Mouse (Mus musculus) neural tube, embryonic 15.5 days (tissue): Measurements from ENCODE around the gene Tmem136. TPM values are rescaled to one million over a fixed set of nuclear protein-coding genes. Genes with fewer than 3 reads are reported as not detected.
A peak's percentile ranks its signal among the peaks of the same experiment; 100 is the strongest.
"Not testable (repeated sequence)": the region's sequence is repeated elsewhere in the genome, so short reads cannot be mapped to it uniquely, and the experiment has no call there.

Source experiments
- ATAC-seq: fragments of 200-750 bp; cut with Nextera tagmentation; 2 replicates; pipeline ENCODE4 v1.8.0; 2017; ENCODE audit warnings: mild to moderate bottlenecking, moderate TSS enrichment, moderate library complexity; ENCODE audit not compliant: low FRiP score
- H3K27ac ChIP-seq: fragments of 300-500 bp; sonication (generic); replicated peaks from 2 replicates; pipeline ENCODE4 v1.5.1; 2015; ENCODE audit warnings: mild to moderate bottlenecking, inconsistent platforms
- H3K27me3 ChIP-seq: fragments of 300-500 bp; sonication (generic); replicated peaks from 2 replicates; pipeline ENCODE4 v1.6.1; 2015; ENCODE audit warnings: inconsistent platforms
- H3K36me3 ChIP-seq: fragments of 300-500 bp; sonication (generic); 2 replicates; pipeline ENCODE4 v1.6.1; 2015; ENCODE audit warnings: inconsistent platforms
- H3K4me1 ChIP-seq: fragments of 300-500 bp; sonication (generic); 2 replicates; pipeline ENCODE4 v1.6.1; 2015; ENCODE audit warnings: inconsistent platforms
- H3K4me2 ChIP-seq: fragments of 300-500 bp; sonication (generic); 2 replicates; pipeline ENCODE4 v1.6.1; 2015; ENCODE audit warnings: inconsistent platforms, mild to moderate bottlenecking, moderate library complexity
- H3K4me3 ChIP-seq: fragments of 300-500 bp; sonication (generic); replicated peaks from 2 replicates; pipeline ENCODE4 v1.5.1; 2015; ENCODE audit warnings: mild to moderate bottlenecking, inconsistent platforms
- H3K9ac ChIP-seq: fragments of 300-500 bp; sonication (generic); replicated peaks from 2 replicates; pipeline ENCODE4 v1.6.1; 2015; ENCODE audit warnings: mild to moderate bottlenecking, inconsistent platforms
- H3K9me3 ChIP-seq: fragments of 300-500 bp; sonication (generic); replicated peaks from 2 replicates; pipeline ENCODE4 v1.6.1; 2016; ENCODE audit warnings: inconsistent platforms
- WGBS: fragments of 180-500 bp; shearing (Covaris S2); methylation state at CpG from one replicate; pipeline ENCODE4 v1.1.7; 2015; ENCODE audit warnings: mixed read lengths; 5-methylcytosine and 5-hydroxymethylcytosine counted together
- polyA plus RNA-seq: library from polyadenylated mRNA; unstranded; fragments of >200 nt; fragmentation: Nextera tagmentation; extraction: Ambion mirVana; gene quantifications from 2 replicates; pipeline ENCODE4 v1.2.1, GENCODE M21; 2015

Gene Tmem136
- polyA plus RNA-seq, 1 experiment from 2014 or later: 11.0 TPM

DNA sequence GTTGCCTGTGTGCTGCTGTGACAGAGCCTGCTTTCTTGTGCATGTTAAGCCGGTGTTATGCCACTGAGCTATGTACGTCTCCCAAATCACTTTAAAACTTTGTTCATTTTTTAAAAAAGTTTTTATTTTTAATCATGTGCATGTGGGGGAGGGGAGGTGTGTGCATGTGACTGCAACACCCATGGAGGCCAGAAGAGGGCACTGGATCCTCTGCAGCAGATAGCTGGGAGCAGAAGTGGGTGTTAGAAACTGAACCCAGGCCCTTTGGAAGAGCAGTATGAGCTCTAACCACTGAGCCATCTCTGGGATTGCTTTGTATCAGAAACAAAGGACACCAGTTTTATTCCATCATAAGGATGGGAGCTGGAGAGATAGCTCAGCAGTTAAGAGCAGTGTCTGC lies 14.3 kb upstream of the Tmem136 start:
- Histone ChIP-seq H3K27me3 (no peaks in the 10 kb centered on the region), H3K27ac (no peak overlapping the region), H3K9ac (no peak overlapping the region), H3K36me3 (no peaks in the 10 kb centered on the region), H3K4me3 (no peak overlapping the region), H3K9me3 (no peaks in the 10 kb centered on the region), H3K4me2 (no peak overlapping the region), H3K4me1 (peaks cover 8% of the 10 kb centered on the region)
- WGBS: 92% methylated on average over 2 of the region's 2 CpGs
- ATAC-seq: no peak

DNA sequence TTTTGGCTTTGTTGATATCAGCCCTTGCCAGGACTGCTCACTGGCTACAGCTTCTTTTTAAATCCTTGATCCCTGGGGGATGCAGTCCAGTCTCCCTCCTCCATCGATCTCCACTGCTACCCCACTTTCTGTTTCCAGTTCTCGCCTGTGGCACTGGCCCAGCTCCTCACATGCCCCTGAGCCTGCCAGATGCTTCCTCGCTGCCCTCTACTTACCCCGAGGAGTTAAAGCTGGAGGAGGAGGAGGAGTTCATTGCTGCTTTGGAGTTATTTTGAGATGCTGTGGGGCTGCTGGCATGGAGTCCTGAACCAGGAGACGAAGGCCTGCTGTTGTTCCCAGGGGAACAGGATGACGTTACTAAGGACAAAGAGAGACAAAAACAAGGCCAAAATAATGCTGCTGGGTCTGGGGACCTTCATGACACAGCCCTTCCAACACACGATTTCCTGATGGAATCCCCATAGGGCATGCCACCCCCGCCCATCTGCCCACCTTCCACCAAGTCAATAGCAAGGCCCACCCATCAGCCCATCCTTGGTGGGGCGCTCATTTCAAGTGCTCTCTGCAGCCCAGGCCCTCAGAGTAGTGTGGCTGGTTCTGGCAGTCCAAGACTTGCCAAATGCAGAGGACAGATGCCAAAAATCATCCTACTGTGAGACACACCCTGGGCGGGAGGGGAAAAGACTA lies 10.9 kb upstream of the Tmem136 start:
- ATAC-seq: no peak
- peaks cover 8% of the 10 kb centered on the region for H3K4me1 ChIP-seq
- WGBS: 72% methylated on average over 10 of the region's 10 CpGs

DNA sequence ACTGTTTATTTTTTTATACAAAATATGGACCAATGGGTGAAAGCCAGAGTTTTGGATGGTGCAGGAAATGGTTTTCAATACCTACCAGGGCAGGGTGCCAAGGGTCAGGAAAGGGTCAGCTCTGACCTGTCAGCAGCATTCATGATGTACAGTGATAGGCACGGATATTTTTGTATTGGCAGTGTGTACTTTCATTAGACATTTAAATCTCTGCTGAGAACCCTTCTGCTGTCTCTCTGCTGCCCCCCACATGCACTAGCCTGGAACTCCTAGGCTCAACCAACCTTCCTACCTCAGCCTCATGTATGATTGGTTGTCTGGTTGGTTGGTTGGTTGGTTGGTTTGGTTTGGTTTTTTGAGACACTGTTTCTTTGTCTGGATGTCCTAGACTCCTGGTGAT lies 6.0 kb upstream of the Tmem136 start:
- no peak overlapping the region for H3K9ac ChIP-seq
- no peaks in the 10 kb centered on the region for H3K4me1 ChIP-seq
- 74% methylated on average over 1 of the region's 1 CpGs for WGBS
- no peaks in the 10 kb centered on the region for H3K9me3 ChIP-seq
- no peak for ATAC-seq
- no peak overlapping the region for H3K27ac ChIP-seq
- no peaks in the 10 kb centered on the region for H3K27me3 ChIP-seq
- H3K4me2 ChIP-seq: no peak overlapping the region
- H3K4me3 ChIP-seq: no peak overlapping the region
- H3K36me3 ChIP-seq: no peaks in the 10 kb centered on the region

More for the DNA sequence above, 10.9 kb upstream of the Tmem136 start:
- Histone ChIP-seq H3K27me3 (no peaks in the 10 kb centered on the region), H3K36me3 (no peaks in the 10 kb centered on the region), H3K4me3 (no peak overlapping the region), H3K9ac (no peak overlapping the region), H3K9me3 (no peaks in the 10 kb centered on the region), H3K4me2 (no peak overlapping the region), H3K27ac (no peak overlapping the region)

DNA sequence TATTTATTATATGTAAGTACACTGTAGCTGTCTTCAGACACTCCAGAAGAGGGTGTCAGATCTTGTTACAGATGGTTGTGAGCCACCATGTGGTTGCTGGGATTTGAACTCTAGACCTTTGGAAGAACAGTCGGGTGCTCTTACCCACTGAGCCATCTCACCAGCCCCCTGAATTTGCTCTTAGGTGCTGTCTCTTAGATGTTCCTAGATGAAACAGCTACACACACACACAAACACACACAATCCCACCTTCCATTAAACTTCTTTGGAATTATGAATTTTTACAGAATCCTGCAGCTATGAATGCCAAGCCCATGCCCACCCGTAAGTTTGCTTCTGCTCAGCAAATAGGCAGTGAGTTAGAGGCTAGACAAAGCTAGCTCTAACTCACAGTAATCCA lies 5.6 kb upstream of the Tmem136 start:
- H3K4me1 ChIP-seq, ATAC-seq, H3K4me3 ChIP-seq, H3K27me3 ChIP-seq, H3K4me2 ChIP-seq, H3K27ac ChIP-seq, H3K36me3 ChIP-seq, H3K9me3 ChIP-seq, H3K9ac ChIP-seq: not testable (repeated sequence)
- 90% methylated on average over 2 of the region's 2 CpGs for WGBS

DNA sequence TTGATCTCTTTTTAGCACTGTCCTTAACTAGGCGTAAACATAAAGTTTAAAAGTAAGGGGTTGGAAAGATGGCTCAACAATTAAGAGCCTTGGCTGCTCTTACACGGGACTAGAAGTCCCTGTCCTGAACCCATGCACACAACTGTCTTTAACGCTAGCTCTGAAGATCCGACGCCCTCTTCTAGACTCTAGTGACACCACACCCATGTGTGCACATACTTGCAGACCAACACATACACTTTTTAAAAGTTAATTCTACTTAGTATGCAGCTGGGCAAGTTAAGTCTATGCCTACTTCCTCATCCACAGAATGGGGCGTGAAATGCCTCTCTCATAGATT lies 597 bp upstream of the Tmem136 start:
- Histone ChIP-seq H3K27ac (0 out of 2 replicates have a peak overlapping the region, but pooled peaks have one; percentile 80), H3K4me3 (no peak overlapping the region), H3K4me1 (peaks cover 23% of the 10 kb centered on the region), H3K9me3 (no peaks in the 10 kb centered on the region), H3K9ac (no peak overlapping the region), H3K36me3 (peaks cover 2% of the 10 kb centered on the region; the same call in 1 of the 2 replicates), H3K4me2 (peak overlapping the region; percentile 74), H3K27me3 (no peaks in the 10 kb centered on the region)
- peak; percentile 16; the same call in 1 of the 2 replicates for ATAC-seq
- WGBS: 90% methylated on average over 6 of the region's 6 CpGs

DNA sequence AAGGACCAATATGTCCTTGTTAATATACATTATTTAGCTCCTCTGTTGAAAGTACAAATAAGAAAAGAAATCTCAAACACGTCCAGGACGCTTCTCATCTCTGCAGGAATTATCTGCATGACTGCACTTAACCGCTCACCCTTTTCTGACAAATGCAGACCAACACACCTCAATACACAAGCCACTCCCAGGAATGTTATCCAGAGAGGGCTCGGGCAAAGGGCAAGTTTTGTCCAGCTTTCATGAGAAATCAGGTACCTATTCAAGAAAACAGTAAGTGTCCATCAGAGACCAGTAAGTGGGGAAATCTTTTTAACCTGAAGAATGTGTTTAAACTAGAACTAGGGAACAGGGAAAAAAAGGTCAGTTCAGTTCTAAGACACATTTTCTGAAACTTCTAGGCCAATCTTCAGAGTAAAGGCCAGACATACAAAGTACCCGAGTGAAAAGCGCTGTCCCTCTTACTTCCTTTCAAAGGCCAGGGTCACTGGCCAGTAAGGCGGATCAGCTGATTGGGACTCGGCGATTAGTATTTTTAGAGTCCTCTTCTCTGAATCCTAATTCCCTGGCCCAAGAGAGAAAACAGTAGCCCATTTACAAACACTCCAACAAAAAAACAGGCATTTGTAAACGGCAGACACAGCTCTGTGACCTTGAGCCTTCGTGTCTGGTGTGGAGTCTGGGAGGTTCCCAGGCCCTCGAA lies 788 bp downstream of the Tmem136 start:
- Histone ChIP-seq H3K4me2 (peak overlapping the region; percentile 74), H3K4me1 (peaks cover 23% of the 10 kb centered on the region), H3K36me3 (peaks cover 16% of the 10 kb centered on the region), H3K27ac (peak overlapping the region; percentile 80), H3K9ac (peak overlapping the region; percentile 98), H3K9me3 (no peaks in the 10 kb centered on the region), H3K27me3 (no peaks in the 10 kb centered on the region), H3K4me3 (peak overlapping the region; percentile 96)
- WGBS: 18% methylated on average over 12 of the region's 12 CpGs
- ATAC-seq: no peak

DNA sequence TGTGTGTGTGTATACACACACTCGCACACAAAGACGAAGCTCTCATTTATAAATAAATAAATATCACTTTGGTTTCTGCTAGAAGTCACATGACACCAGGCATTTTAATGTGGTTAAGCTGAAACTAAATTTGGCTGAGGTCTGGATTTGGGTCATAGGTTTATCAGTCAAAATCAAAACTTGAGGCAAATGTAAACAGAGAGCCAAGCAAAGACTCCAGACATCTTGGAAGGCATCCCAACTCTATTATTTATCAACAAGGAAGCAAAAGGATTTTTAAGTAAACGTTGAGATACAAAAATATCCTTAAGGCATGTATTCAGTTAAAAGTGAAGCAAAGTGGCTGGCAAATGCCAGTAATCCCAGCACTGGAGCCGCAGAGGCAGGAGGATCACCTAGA lies 1.5 kb downstream of the Tmem136 start:
- no peaks in the 10 kb centered on the region for H3K9me3 ChIP-seq
- no peaks in the 10 kb centered on the region for H3K27me3 ChIP-seq
- 95% methylated on average over 4 of the region's 4 CpGs for WGBS
- H3K4me2 ChIP-seq: peak overlapping the region; percentile 74
- H3K9ac ChIP-seq: no peak overlapping the region
- peaks cover 22% of the 10 kb centered on the region for H3K36me3 ChIP-seq
- no peak for ATAC-seq
- H3K27ac ChIP-seq: no peak overlapping the region
- peaks cover 23% of the 10 kb centered on the region for H3K4me1 ChIP-seq
- no peak overlapping the region for H3K4me3 ChIP-seq

DNA sequence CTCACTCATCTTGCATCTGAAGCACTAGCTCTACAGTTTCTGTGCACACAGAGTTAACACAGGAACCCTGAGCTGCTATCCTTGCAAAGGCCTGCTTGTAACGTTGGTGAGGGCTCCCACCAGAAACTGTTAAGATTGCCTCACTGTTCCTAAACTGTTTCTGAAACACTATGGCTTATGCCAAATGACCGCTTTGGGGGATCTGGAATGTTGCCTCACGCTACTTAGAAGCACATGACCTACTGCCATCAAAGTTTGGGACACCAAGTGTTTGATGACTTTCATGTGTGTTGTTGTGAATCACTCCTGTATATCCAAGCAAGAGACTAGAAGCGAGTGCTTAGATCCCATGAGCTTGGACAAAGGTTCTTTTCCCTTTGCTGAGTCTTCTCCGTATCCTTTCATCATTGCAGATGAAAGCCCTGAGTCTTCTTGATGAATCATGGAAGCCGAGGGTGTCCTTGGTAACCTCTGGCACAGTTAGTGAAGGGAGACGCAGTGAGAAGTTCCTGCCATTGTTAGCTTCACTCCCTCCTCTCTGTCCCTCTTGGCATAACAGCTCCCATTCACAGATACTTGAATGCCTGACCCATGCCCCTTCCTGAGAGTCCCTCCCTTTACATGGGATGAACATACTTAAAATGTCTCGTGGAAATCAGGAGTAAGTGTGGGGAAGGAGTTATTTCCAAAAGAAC lies 5.9 kb downstream of the Tmem136 start:
- WGBS: 87% methylated on average over 8 of the region's 8 CpGs
- H3K27ac ChIP-seq: no peak overlapping the region
- H3K27me3 ChIP-seq: no peaks in the 10 kb centered on the region
- H3K4me1 ChIP-seq: peaks cover 28% of the 10 kb centered on the region
- peaks cover 26% of the 10 kb centered on the region for H3K36me3 ChIP-seq
- no peak for ATAC-seq
- H3K4me3 ChIP-seq: no peak overlapping the region
- H3K9me3 ChIP-seq: no peaks in the 10 kb centered on the region
- no peak overlapping the region for H3K4me2 ChIP-seq
- no peak overlapping the region for H3K9ac ChIP-seq

DNA sequence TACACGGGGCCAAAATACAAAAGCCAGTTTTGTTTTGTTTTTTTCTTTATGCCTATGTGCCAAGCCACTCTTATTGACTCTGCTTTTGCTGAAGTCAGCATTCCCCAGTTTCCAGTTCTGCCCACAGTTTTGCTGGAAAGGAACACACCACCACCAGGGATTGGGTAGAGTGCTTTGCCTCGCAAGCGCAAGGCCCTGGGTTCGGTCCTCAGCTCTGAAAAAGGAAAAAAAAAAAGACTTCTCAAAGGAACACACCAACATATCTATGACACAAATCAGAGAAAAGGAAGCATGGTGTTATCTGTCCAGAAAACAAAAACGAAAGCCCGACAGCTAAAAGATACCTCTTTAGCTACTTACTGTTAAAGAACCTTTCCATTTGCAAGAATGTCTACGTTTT lies 7.2 kb downstream of the Tmem136 start:
- Histone ChIP-seq H3K36me3 (peaks cover 26% of the 10 kb centered on the region), H3K9me3 (no peaks in the 10 kb centered on the region), H3K4me3 (no peak overlapping the region), H3K4me2 (no peak overlapping the region), H3K27ac (no peak overlapping the region), H3K4me1 (peaks cover 29% of the 10 kb centered on the region), H3K27me3 (no peaks in the 10 kb centered on the region), H3K9ac (no peak overlapping the region)
- 88% methylated on average over 7 of the region's 7 CpGs for WGBS
- no peak for ATAC-seq

DNA sequence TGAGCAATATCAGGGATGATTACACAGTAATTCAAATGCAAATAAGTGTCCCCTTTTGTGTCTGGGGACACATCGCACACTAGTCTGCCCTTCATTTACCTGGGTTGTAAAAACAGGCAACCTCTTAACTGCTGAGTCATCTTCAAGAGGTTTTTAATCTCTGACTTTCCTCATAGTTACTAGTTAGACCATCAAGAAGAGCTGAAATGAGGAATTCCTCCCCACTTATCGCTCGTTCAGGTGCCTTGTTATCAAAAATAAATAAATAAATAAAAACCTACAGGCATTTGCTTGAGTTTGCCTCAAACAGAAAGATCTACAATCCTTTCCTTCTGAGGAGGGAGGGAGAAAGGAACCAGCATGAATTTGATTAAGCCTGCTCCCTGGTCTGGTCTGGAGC lies 7.6 kb downstream of the Tmem136 start:
- Histone ChIP-seq H3K4me3 (no peak overlapping the region), H3K4me1 (peaks cover 33% of the 10 kb centered on the region), H3K9ac (no peak overlapping the region), H3K27ac (no peak overlapping the region), H3K36me3 (peaks cover 26% of the 10 kb centered on the region), H3K9me3 (no peaks in the 10 kb centered on the region), H3K4me2 (no peak overlapping the region), H3K27me3 (no peaks in the 10 kb centered on the region)
- WGBS: 72% methylated on average over 3 of the region's 3 CpGs
- ATAC-seq: no peak

DNA sequence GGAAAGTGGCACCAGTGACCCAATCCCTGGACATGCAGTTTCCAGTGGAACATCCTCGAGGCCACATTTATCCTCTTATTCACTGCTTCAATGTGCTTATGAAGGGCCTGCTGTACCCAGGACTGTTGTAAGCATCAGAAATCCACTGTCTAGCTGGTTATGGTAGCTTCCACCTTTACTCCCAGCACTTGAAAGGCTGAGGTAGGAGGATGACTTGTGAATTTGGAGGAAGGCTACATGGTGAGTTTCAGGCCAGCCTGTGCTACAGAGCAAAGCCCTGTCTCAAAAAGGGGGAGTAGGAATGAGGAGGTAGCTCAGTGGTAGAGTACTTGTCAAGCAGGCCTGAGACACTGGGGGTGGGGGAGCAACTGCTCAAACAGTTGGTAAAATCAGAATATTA lies 8.3 kb downstream of the Tmem136 start:
- Histone ChIP-seq H3K4me2 (no peak overlapping the region), H3K9me3 (no peaks in the 10 kb centered on the region), H3K9ac (no peak overlapping the region), H3K27me3 (no peaks in the 10 kb centered on the region), H3K27ac (no peak overlapping the region), H3K4me3 (no peak overlapping the region), H3K36me3 (peaks cover 26% of the 10 kb centered on the region), H3K4me1 (peaks cover 36% of the 10 kb centered on the region)
- ATAC-seq: no peak
- WGBS: 86% methylated on average over 1 of the region's 1 CpGs

DNA sequence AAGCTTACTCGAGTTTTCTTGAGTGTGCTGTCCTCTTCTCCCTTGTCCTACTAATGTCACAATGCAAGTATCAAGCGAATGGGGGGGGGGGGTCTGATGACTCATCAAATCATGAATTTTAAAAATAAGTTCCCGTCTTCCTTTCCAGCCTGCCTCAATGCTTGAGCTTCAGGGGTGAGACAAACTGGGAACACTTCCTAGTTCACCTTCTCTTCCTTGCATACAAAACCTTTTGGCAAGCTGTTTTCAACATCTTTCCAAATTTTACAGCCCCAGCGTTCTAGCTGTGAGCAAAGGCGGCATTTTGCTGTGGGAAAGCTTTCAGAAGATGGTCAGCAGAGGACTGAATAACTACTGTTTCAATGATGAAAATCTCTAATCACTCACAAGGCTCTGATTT lies 8.8 kb downstream of the Tmem136 start:
- no peaks in the 10 kb centered on the region for H3K9me3 ChIP-seq
- no peak overlapping the region for H3K9ac ChIP-seq
- 57% methylated on average over 5 of the region's 5 CpGs for WGBS
- H3K27me3 ChIP-seq: no peaks in the 10 kb centered on the region
- H3K4me2 ChIP-seq: no peak overlapping the region
- H3K4me3 ChIP-seq: no peak overlapping the region
- ATAC-seq: no peak
- no peak overlapping the region for H3K27ac ChIP-seq
- H3K36me3 ChIP-seq: peaks cover 26% of the 10 kb centered on the region
- peaks cover 42% of the 10 kb centered on the region for H3K4me1 ChIP-seq
